Mouse (Mus musculus) adrenal gland, adult 8-10 months (tissue): ENCODE measurements around the gene Ace3. TPM values are rescaled to one million over a fixed set of nuclear protein-coding genes. Genes with fewer than 3 reads are reported as not detected.

Source experiments
- DNase-seq: peaks from one replicate; pipeline ENCODE4 v3.0.0; 2022
- total RNA-seq, 4 experiments: library from RNA; stranded (reverse); gene quantifications; 2 replicates each; pipeline ENCODE4 v1.2.4; 2022

Ace3 gene
- total RNA-seq, 4 experiments from 2014 or later = not detected

GRCm38 (mm10) chr11:106044349-106044748, 49.9 kb downstream of the Ace3 start:
- DNase-seq = no peak

GRCm38 (mm10) chr11:106045256-106045655, 50.8 kb downstream of the Ace3 start:
- DNase-seq = no peak

- no peak for DNase-seq
Observed at GRCm38 (mm10) chr11:106045780-106046179, 51.3 kb downstream of the Ace3 start.

GRCm38 (mm10) chr11:106046584-106046983, 52.1 kb downstream of the Ace3 start:
- DNase-seq = no peak

GRCm38 (mm10) chr11:106053921-106054320, 59.4 kb downstream of the Ace3 start:
- no peak for DNase-seq

- DNase-seq = no peak
Observed at GRCm38 (mm10) chr11:106054600-106054999, 60.1 kb downstream of the Ace3 start.

Other genes with a start within 250 kb of the Ace3 start
- 100 to 1,000 TPM; 214 to 322 (median 255) TPM for gene Cyb561, start 41.3 kb upstream of the Ace3 start, total RNA-seq
- 10 to 100 TPM in 3 of 4 experiments, 1 to 10 TPM in 1; 9.4 to 22.2 (median 12.1) TPM for gene Ace, start 26.7 kb upstream of the Ace3 start, total RNA-seq
- under 1 TPM; 0.31 to 0.67 (median 0.40) TPM for gene Kcnh6, start 13.4 kb downstream of the Ace3 start, total RNA-seq
- gene Dcaf7, start 42.2 kb downstream of the Ace3 start, total RNA-seq = 10 to 100 TPM; 57.3 to 79.3 (median 70.3) TPM
- 10 to 100 TPM; 26.3 to 38.6 (median 33.1) TPM for gene Taco1, start 71.4 kb downstream of the Ace3 start, total RNA-seq
- 10 to 100 TPM; 41.7 to 58.2 (median 47.2) TPM for gene Map3k3, start 89.9 kb downstream of the Ace3 start, total RNA-seq
- gene Gm10840, start 166.2 kb downstream of the Ace3 start, total RNA-seq = not detected
- 10 to 100 TPM in 3 of 4 experiments, 1 to 10 TPM in 1; 9.6 to 18.9 (median 14.3) TPM for gene Limd2, start 166.2 kb downstream of the Ace3 start, total RNA-seq
- 10 to 100 TPM; 15.1 to 26.8 (median 19.3) TPM for gene Strada, start 207.5 kb downstream of the Ace3 start, total RNA-seq
- gene Ccdc47, start 221.7 kb downstream of the Ace3 start, total RNA-seq = 100 to 1,000 TPM in 3 of 4 experiments, 10 to 100 TPM in 1; 84.3 to 125 (median 116) TPM
- gene Ddx42, start 222.3 kb downstream of the Ace3 start, total RNA-seq = 10 to 100 TPM; 53.4 to 71.6 (median 64.1) TPM